Mouse (Mus musculus) MEL (cell line): Measurements from ENCODE around the gene Gm11444. TPM values are rescaled to one million over a fixed set of nuclear protein-coding genes. Genes with fewer than 3 reads are reported as not detected.

Source experiments
- DNase-seq: peaks from one replicate; pipeline ENCODE4 v3.0.0; 2011; ENCODE audit warnings: low read depth, low spot score
- H3K27ac ChIP-seq: 2 replicates; pipeline ENCODE4 v1.5.1; 2012; ENCODE audit warnings: low read depth, mild to moderate bottlenecking, control low read depth, low read length, moderate library complexity; ENCODE audit not compliant: control insufficient read depth
- H3K27me3 ChIP-seq, 2 experiments: fragments of 150-350 bp in 1 of 2; sonication (generic) in 1 of 2; 2 replicates each; pipeline ENCODE4 v1.6.1; 2012; ENCODE audit warnings: low read length in 2 of 2, mild to moderate bottlenecking in 2 of 2, improper control_type of control experiment in 1 of 2, moderate library complexity in 1 of 2; ENCODE audit not compliant: insufficient read depth in 2 of 2, control insufficient read depth in 1 of 2
- H3K36me3 ChIP-seq, 2 experiments: 2 replicates each; pipeline ENCODE4 v1.6.1; 2012 to 2014; ENCODE audit warnings: low read length in 2 of 2, improper control_type of control experiment in 1 of 2, inconsistent platforms in 1 of 2, mild to moderate bottlenecking in 1 of 2; ENCODE audit not compliant: insufficient read depth in 2 of 2, control insufficient read depth in 1 of 2
- H3K4me1 ChIP-seq, 2 experiments: fragments of 150-350 bp in 1 of 2; sonication (generic) in 1 of 2; 2 replicates each; pipeline ENCODE4 v1.6.1; 2012; ENCODE audit warnings: low read length in 2 of 2, improper control_type of control experiment in 1 of 2, mild to moderate bottlenecking in 1 of 2; ENCODE audit not compliant: insufficient read depth in 2 of 2, control insufficient read depth in 1 of 2
- H3K4me3 ChIP-seq, 2 experiments: fragments of 150-350 bp in 1 of 2; sonication (generic) in 1 of 2; 2 replicates each; pipeline ENCODE4 v1.5.1; 2012; ENCODE audit warnings: low read depth in 2 of 2, low read length in 2 of 2, mild to moderate bottlenecking in 2 of 2, moderate library complexity in 2 of 2, control low read depth in 1 of 2, improper control_type of control experiment in 1 of 2; ENCODE audit not compliant: control insufficient read depth in 1 of 2, insufficient read depth in 1 of 2
- H3K79me2 ChIP-seq: 2 replicates; pipeline ENCODE4 v1.6.1; 2012; ENCODE audit warnings: mild to moderate bottlenecking, low read length, moderate library complexity; ENCODE audit not compliant: control insufficient read depth, poor library complexity, insufficient read depth
- H3K9ac ChIP-seq: 2 replicates; pipeline ENCODE4 v1.6.1; 2012; ENCODE audit warnings: low read depth, mild to moderate bottlenecking, control low read depth, low read length, moderate library complexity; ENCODE audit not compliant: control insufficient read depth, poor library complexity, severe bottlenecking
- H3K9me3 ChIP-seq: fragments of 150-350 bp; sonication (generic); replicated peaks from 2 replicates; pipeline ENCODE4 v1.6.1; 2012; ENCODE audit warnings: mild to moderate bottlenecking, low read length, improper control_type of control experiment, moderate library complexity; ENCODE audit not compliant: insufficient read depth
- CHD1 ChIP-seq: IDR thresholded peaks from 2 replicates; pipeline ENCODE4 v1.6.1; 2012; ENCODE audit warnings: low read depth, mild to moderate bottlenecking, inconsistent platforms, low read length, improper control_type of control experiment
- CHD2 ChIP-seq: IDR thresholded peaks from 2 replicates; pipeline ENCODE4 v1.6.1; 2011; ENCODE audit warnings: low read length, improper control_type of control experiment
- EP300 ChIP-seq, 2 experiments: IDR thresholded peaks; 2 replicates each; pipeline ENCODE4 v1.6.1; 2011; ENCODE audit warnings: improper control_type of control experiment in 2 of 2, low read length in 2 of 2, low read depth in 1 of 2, mild to moderate bottlenecking in 1 of 2
- GABPA ChIP-seq: IDR thresholded peaks from 2 replicates; pipeline ENCODE4 v1.6.1; 2012; ENCODE audit warnings: low read depth, mild to moderate bottlenecking, inconsistent platforms, low read length, improper control_type of control experiment, moderate library complexity
- JUND ChIP-seq: IDR thresholded peaks from 2 replicates; pipeline ENCODE4 v1.6.1; 2011; ENCODE audit warnings: low read depth, mild to moderate bottlenecking, improper control_type of control experiment, low read length
- MAFK ChIP-seq: IDR thresholded peaks from 2 replicates; pipeline ENCODE4 v1.6.1; 2011; ENCODE audit warnings: low read depth, mild to moderate bottlenecking, low read length, improper control_type of control experiment, borderline replicate concordance
- MEF2A ChIP-seq: IDR thresholded peaks from 2 replicates; pipeline ENCODE4 v1.6.1; 2014; ENCODE audit warnings: low read depth, mild to moderate bottlenecking, inconsistent platforms, low read length, improper control_type of control experiment; ENCODE audit not compliant: poor library complexity, insufficient replicate concordance, severe bottlenecking; ENCODE audit errors: extremely low read depth
- MYB ChIP-seq: IDR thresholded peaks from 2 replicates; pipeline ENCODE4 v1.6.1; 2011; ENCODE audit warnings: mild to moderate bottlenecking, low read depth, low read length, improper control_type of control experiment
- MYC ChIP-seq: IDR thresholded peaks from 2 replicates; pipeline ENCODE4 v1.6.1; 2011; ENCODE audit warnings: low read depth, mild to moderate bottlenecking, low read length, improper control_type of control experiment, moderate library complexity
- NELFE ChIP-seq: IDR thresholded peaks from 2 replicates; pipeline ENCODE4 v1.6.1; 2011; ENCODE audit warnings: low read depth, low read length, improper control_type of control experiment
- NRF1 ChIP-seq: IDR thresholded peaks from 2 replicates; pipeline ENCODE4 v1.6.1; 2014; ENCODE audit warnings: low read depth, mild to moderate bottlenecking, inconsistent platforms, low read length, improper control_type of control experiment, moderate library complexity; ENCODE audit not compliant: poor library complexity, insufficient read depth, severe bottlenecking
- RAD21 ChIP-seq: IDR thresholded peaks from 2 replicates; pipeline ENCODE4 v1.6.1; 2011; ENCODE audit warnings: mild to moderate bottlenecking, low read depth, low read length, improper control_type of control experiment
- SMC3 ChIP-seq: IDR thresholded peaks from 2 replicates; pipeline ENCODE4 v1.6.1; 2011; ENCODE audit warnings: low read depth, low read length, improper control_type of control experiment
- TAL1 ChIP-seq: IDR thresholded peaks from 2 replicates; pipeline ENCODE4 v1.6.1; 2012; ENCODE audit warnings: mild to moderate bottlenecking, inconsistent platforms, low read length, moderate library complexity, mixed read lengths
- UBTF ChIP-seq: IDR thresholded peaks from 2 replicates; pipeline ENCODE4 v1.6.1; 2012; ENCODE audit warnings: low read depth, mild to moderate bottlenecking, inconsistent platforms, low read length, improper control_type of control experiment, moderate library complexity, borderline replicate concordance; ENCODE audit not compliant: insufficient read depth
- ZMIZ1 ChIP-seq: IDR thresholded peaks from 2 replicates; pipeline ENCODE4 v1.6.1; 2012; ENCODE audit warnings: low read depth, mild to moderate bottlenecking, inconsistent platforms, low read length, improper control_type of control experiment, moderate library complexity
- polyA plus RNA-seq, 2 experiments: library from polyadenylated mRNA; stranded (reverse) in 1 of 2; unstranded in 1 of 2; fragments of >175 nt in 1 of 2; fragments of >200 nt in 1 of 2; gene quantifications; 2 replicates each; pipeline versions ENCODE4 v1.2.1 to v1.2.4; 2012; ENCODE audit warnings: low replicate concordance in 2 of 2, low read depth in 1 of 2; ENCODE audit not compliant: insufficient read length in 2 of 2, insufficient read depth in 1 of 2, missing spikeins in 1 of 2
- total RNA-seq: library from RNA; depleted of rRNA; stranded (reverse); fragments of 300-350 nt; gene quantifications from 2 replicates; pipeline ENCODE4 v1.2.3, GENCODE M21; 2012

The Gm11444 gene
- total and polyA plus RNA-seq, 3 experiments: 0.21 TPM; not detected in 2

GRCm38 (mm10) chr11:85888451-85888961, 38.4 kb upstream of the Gm11444 start:
- no peak for TF ChIP-seq EP300 (IDR thresholded peaks at IDR 0.05; ENCODE audit: low read depth in 1 of 2, low read length in 2 of 2)
- TF ChIP-seq MAFK: no peak
- TF ChIP-seq NRF1: no peak
- no peak for TF ChIP-seq RAD21
- no peak for TF ChIP-seq UBTF
- TF ChIP-seq SMC3: no peak
- TF ChIP-seq JUND: no peak
- TF ChIP-seq MYC: no peak
- TF ChIP-seq ZMIZ1: no peak
- no peak for TF ChIP-seq NELFE
- no peak for TF ChIP-seq TAL1
- no peak for TF ChIP-seq MEF2A
- no peak for TF ChIP-seq GABPA
- TF ChIP-seq, all 39 proteins: peak for 0

DNA sequence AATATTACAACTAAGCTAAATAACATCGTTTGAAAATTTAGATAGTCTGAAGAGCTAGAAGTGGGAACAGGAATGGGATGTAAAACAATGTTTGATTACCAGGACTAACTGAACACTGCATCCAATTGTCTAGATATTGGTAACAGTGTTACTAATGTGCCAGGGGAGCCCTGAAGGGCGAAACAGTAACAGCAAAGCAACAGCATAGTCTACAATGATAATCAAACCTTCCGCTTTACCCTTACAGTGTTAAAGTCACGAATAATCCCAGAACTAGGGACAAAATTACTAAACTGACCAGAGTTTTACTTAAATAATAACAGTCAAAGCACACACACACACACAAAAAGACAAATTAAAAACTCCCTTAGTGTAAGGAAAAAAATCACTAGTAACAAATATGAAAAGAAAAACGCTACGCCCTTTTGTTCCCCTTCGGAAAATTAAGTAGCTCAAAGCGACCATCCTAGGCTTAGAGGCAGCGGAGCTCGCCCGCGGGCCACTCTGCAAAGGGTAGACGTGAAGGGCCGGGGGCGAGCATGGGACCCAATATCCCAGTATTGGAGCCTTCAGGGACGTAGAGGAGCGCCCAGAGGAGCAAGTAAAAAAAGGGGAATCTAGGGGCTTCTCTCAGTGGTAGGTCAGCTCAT, 37.8 kb upstream of the Gm11444 start:
- Histone ChIP-seq H3K27me3 (peaks cover 0 to 2% of the 10 kb centered on the region in 2 experiments; a peak in 1 of 4 replicates), H3K4me1 (peaks cover 2% of the 10 kb centered on the region in 2 experiments; a peak in 2 of 4 replicates)

More at GRCm38 (mm10) chr11:85888451-85888961, 38.4 kb upstream of the Gm11444 start:
- no peak for DNase-seq
- Histone ChIP-seq H3K4me3 (no peak overlapping the region), H3K9me3 (no peaks in the 10 kb centered on the region), H3K27me3 (no peaks in the 10 kb centered on the region; a peak in 1 of 4 replicates), H3K27ac (no peak overlapping the region), H3K79me2 (no peaks in the 10 kb centered on the region), H3K4me1 (peaks cover 2 to 3% of the 10 kb centered on the region in 2 experiments; a peak in 2 of 4 replicates), H3K36me3 (0 out of 4 replicates have a peak, but pooled peaks cover 0 to under 1% of the 10 kb centered on the region in 2 experiments), H3K9ac (no peak overlapping the region)

More for the DNA sequence above, 37.8 kb upstream of the Gm11444 start:
- Histone ChIP-seq H3K36me3 (no peaks in the 10 kb centered on the region), H3K27ac (no peak overlapping the region), H3K79me2 (no peaks in the 10 kb centered on the region), H3K4me3 (no peak overlapping the region), H3K9me3 (no peaks in the 10 kb centered on the region), H3K9ac (no peak overlapping the region)
- TF ChIP-seq UBTF: no peak
- no peak for TF ChIP-seq CHD2
- no peak for TF ChIP-seq CHD1
- TF ChIP-seq MYB: no peak
- no peak for DNase-seq
